14 mouse cellular contexts compared by ENCODE assay signal in the genomic region with DNA sequence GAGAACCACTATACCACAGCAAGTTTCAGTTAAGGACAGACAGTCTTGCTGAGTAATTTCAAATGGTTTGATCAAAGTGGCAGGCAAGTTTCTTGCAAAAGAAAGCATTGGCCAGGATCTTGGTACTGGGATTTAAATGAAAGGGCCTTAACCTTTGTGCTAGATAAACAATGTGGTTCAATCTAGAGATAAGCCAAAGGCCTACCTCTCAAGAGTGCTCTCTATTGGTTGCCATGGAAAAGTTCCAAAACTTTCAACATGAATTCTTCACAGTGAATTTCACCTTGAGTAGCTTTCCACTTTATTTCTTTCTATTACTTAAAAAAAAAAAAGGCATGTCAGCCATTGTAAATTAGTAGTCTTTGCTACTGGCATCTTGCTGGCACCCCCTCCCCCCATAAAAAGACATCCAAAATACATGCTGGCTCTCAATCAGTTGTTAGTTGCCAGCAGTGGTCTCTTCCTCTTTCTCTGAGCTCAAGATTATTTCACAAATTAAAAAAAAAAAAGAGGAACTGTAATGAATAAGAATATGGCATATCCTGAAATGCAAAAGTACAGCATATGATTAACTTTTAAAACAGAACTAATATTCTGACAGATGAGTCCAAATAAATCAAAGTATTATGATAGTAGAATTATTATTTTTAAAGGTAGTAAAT.
"Had no signal": no experiment of that assay in that cellular context is flagged by ENCODE, and none has a peak within 500 bp of the region (broad histone marks: within the 10 kb centered on the region; RNA-seq: fewer than 3 reads in every experiment).

No protein-coding gene starts in this region.

- H3K9ac ChIP-seq: limb, embryonic 13.5 days; liver, embryonic 13.5 days; liver, postnatal 0 days; midbrain, embryonic 13.5 days had no signal

- H3K27me3 ChIP-seq: limb, embryonic 13.5 days; liver, embryonic 13.5 days; midbrain, embryonic 13.5 days had no signal

- H3K36me3 ChIP-seq: limb, embryonic 13.5 days; liver, embryonic 13.5 days; midbrain, embryonic 13.5 days had no signal

- H3K4me3 ChIP-seq: limb, embryonic 13.5 days; liver, embryonic 13.5 days; midbrain, embryonic 13.5 days had no signal

- H3K4me2 ChIP-seq: limb, embryonic 13.5 days; liver, embryonic 13.5 days; midbrain, embryonic 13.5 days had no signal

- H3K27ac ChIP-seq: kidney, postnatal 0 days; limb, embryonic 13.5 days; liver, embryonic 13.5 days; macrophage; midbrain, embryonic 13.5 days; stomach, postnatal 0 days had no signal

- ATAC-seq: liver, postnatal 0 days; midbrain, embryonic 13.5 days had no signal

- H3K4me1 ChIP-seq: limb, embryonic 13.5 days; liver, embryonic 13.5 days; midbrain, embryonic 13.5 days had no signal

- H3K9me3 ChIP-seq: limb, embryonic 13.5 days; liver, embryonic 13.5 days; midbrain, embryonic 13.5 days had no signal

- DNase-seq: kidney, adult 11 months; kidney, adult 9 months; kidney, postnatal 36 days; layer of hippocampus, adult 9-11 months; layer of hippocampus, postnatal 36 days; left cerebral cortex, postnatal 4 days; liver, embryonic 13.5 days; liver, postnatal 0 days; thymus, postnatal 4 days had no signal
